Mouse (Mus musculus) small intestine, adult 2 months (tissue): ENCODE measurements around the gene 1700016D06Rik.

Source experiments
- CTCF ChIP-seq: fragments of 200-500 bp; IDR thresholded peaks from 2 replicates; pipeline ENCODE4 v1.5.1; 2012; ENCODE audit warnings: low read depth, mild to moderate bottlenecking, control low read depth, inconsistent platforms, low read length, moderate library complexity, mixed read lengths; ENCODE audit not compliant: insufficient replicate concordance, insufficient read length; ENCODE audit errors: extremely low read depth
- POLR2A ChIP-seq: fragments of 200-500 bp; IDR thresholded peaks from 2 replicates; pipeline ENCODE4 v1.6.1; 2012; ENCODE audit warnings: low read depth, mild to moderate bottlenecking, control low read depth, inconsistent platforms, low read length, moderate library complexity

- TF ChIP-seq CTCF, result no peak
- TF ChIP-seq POLR2A, result no peak
Measured at GRCm38 (mm10) chr8:11739082-11739481, 38.2 kb upstream of the 1700016D06Rik start.
